Mouse (Mus musculus): Measurements from ENCODE around the gene Map7d1. TPM values are rescaled to one million over a fixed set of nuclear protein-coding genes. Genes with fewer than 3 reads are reported as not detected.

Gene Map7d1
- polyA plus RNA-seq, 1 experiment from 2014 or later, result 54.6 TPM

- DNase-seq (ENCODE audit: low spot score) (no peak), ATAC-seq (ENCODE audit: low FRiP score) (no peak)
- no peak overlapping the region for H3K4me3 ChIP-seq (ENCODE audit: low read depth, low read length)
- H3K9me3 ChIP-seq (ENCODE audit: control insufficient read depth, low read length), result no peaks in the 10 kb centered on the region
- H3K4me1 ChIP-seq (replicated peaks; ENCODE audit: control insufficient read depth, insufficient read depth, low read length), result no peaks in the 10 kb centered on the region
- no peak overlapping the region for H3K27ac ChIP-seq (ENCODE audit: low read depth, low read length)
- no peak overlapping the region for H3K4me2 ChIP-seq (replicated peaks; ENCODE audit: low read depth, low read length)
- no peaks in the 10 kb centered on the region for H3K36me3 ChIP-seq (ENCODE audit: control insufficient read depth, insufficient read depth, low read length)
- no peak overlapping the region for H3K9ac ChIP-seq (ENCODE audit: low read depth, low read length)
- 35% methylated on average over 13 of the region's 13 CpGs for WGBS
- peaks cover 24% of the 10 kb centered on the region for H3K27me3 ChIP-seq (ENCODE audit: control insufficient read depth, insufficient read depth, low read length)
These were observed 35.1 kb upstream of the Map7d1 start for GRCm38 (mm10) chr4:126291196-126291595.

GRCm38 (mm10) chr4:126290314-126290713 is 34.2 kb upstream of the Map7d1 start:
- Histone ChIP-seq H3K27me3 (ENCODE audit: control insufficient read depth, insufficient read depth, low read length) (peaks cover 26% of the 10 kb centered on the region), H3K4me1 (replicated peaks; ENCODE audit: control insufficient read depth, insufficient read depth, low read length) (no peaks in the 10 kb centered on the region), H3K36me3 (ENCODE audit: control insufficient read depth, insufficient read depth, low read length) (no peaks in the 10 kb centered on the region), H3K27ac (ENCODE audit: low read depth, low read length) (no peak overlapping the region), H3K9me3 (ENCODE audit: control insufficient read depth, low read length) (no peaks in the 10 kb centered on the region), H3K9ac (ENCODE audit: low read depth, low read length) (no peak overlapping the region), H3K4me2 (replicated peaks; ENCODE audit: low read depth, low read length) (no peak overlapping the region), H3K4me3 (ENCODE audit: low read depth, low read length) (no peak overlapping the region)
- no peak for DNase-seq (ENCODE audit: low spot score)
- no peak for ATAC-seq (ENCODE audit: low FRiP score)
- WGBS, result 82% methylated on average over 8 of the region's 8 CpGs

- H3K9ac ChIP-seq (ENCODE audit: low read depth, low read length), result no peak overlapping the region
These were observed 32.0 kb upstream of the Map7d1 start for GRCm38 (mm10) chr4:126288085-126288666.

GRCm38 (mm10) chr4:126287302-126287995 is 31.3 kb upstream of the Map7d1 start:
- peaks cover 28% of the 10 kb centered on the region for H3K27me3 ChIP-seq (ENCODE audit: control insufficient read depth, insufficient read depth, low read length)
- H3K9ac ChIP-seq (ENCODE audit: low read depth, low read length), result no peak overlapping the region
- WGBS, result 37% methylated on average over 11 of the region's 11 CpGs
- no peaks in the 10 kb centered on the region for H3K9me3 ChIP-seq (ENCODE audit: control insufficient read depth, low read length)
- no peaks in the 10 kb centered on the region for H3K4me1 ChIP-seq (replicated peaks; ENCODE audit: control insufficient read depth, insufficient read depth, low read length)
- H3K36me3 ChIP-seq (ENCODE audit: control insufficient read depth, insufficient read depth, low read length), result no peaks in the 10 kb centered on the region
- H3K27ac ChIP-seq (ENCODE audit: low read depth, low read length), result no peak overlapping the region
- H3K4me3 ChIP-seq (ENCODE audit: low read depth, low read length), result no peak overlapping the region; the same call in 1 of the 2 replicates
- DNase-seq (ENCODE audit: low spot score) (peak; percentile 24), ATAC-seq (ENCODE audit: low FRiP score) (no peak)
- H3K4me2 ChIP-seq (replicated peaks; ENCODE audit: low read depth, low read length), result no peak overlapping the region

More at GRCm38 (mm10) chr4:126288085-126288666, 32.0 kb upstream of the Map7d1 start:
- Histone ChIP-seq H3K4me3 (ENCODE audit: low read depth, low read length) (no peak overlapping the region), H3K27me3 (ENCODE audit: control insufficient read depth, insufficient read depth, low read length) (peaks cover 28% of the 10 kb centered on the region), H3K36me3 (ENCODE audit: control insufficient read depth, insufficient read depth, low read length) (no peaks in the 10 kb centered on the region), H3K27ac (ENCODE audit: low read depth, low read length) (no peak overlapping the region), H3K9me3 (ENCODE audit: control insufficient read depth, low read length) (no peaks in the 10 kb centered on the region), H3K4me2 (replicated peaks; ENCODE audit: low read depth, low read length) (no peak overlapping the region), H3K4me1 (replicated peaks; ENCODE audit: control insufficient read depth, insufficient read depth, low read length) (no peaks in the 10 kb centered on the region)
- 44% methylated on average over 17 of the region's 17 CpGs for WGBS
- no peak for ATAC-seq (ENCODE audit: low FRiP score)
- peak; percentile 35 for DNase-seq (ENCODE audit: low spot score)

GRCm38 (mm10) chr4:126286492-126286891 is 30.3 kb upstream of the Map7d1 start, which contains the start of gene Col8a2:
TSS of gene Col8a2 (plus strand) at chr4:126286793.
- Histone ChIP-seq H3K4me1 (replicated peaks; ENCODE audit: control insufficient read depth, insufficient read depth, low read length) (no peaks in the 10 kb centered on the region), H3K4me2 (replicated peaks; ENCODE audit: low read depth, low read length) (peak within 1 kb of the TSS; percentile 37), H3K9me3 (ENCODE audit: control insufficient read depth, low read length) (no peaks in the 10 kb centered on the region), H3K9ac (ENCODE audit: low read depth, low read length) (peak within 1 kb of the TSS; percentile 38; the same call in 1 of the 2 replicates), H3K27ac (ENCODE audit: low read depth, low read length) (no peak within 1 kb of the TSS), H3K4me3 (ENCODE audit: low read depth, low read length) (peak within 1 kb of the TSS; percentile 26), H3K36me3 (ENCODE audit: control insufficient read depth, insufficient read depth, low read length) (no peaks in the 10 kb centered on the region), H3K27me3 (ENCODE audit: control insufficient read depth, insufficient read depth, low read length) (peaks cover 28% of the 10 kb centered on the region)
- peak; percentile 44 for DNase-seq (ENCODE audit: low spot score)
- WGBS, result 3% methylated on average over 26 of the region's 42 CpGs
- no peak for ATAC-seq (ENCODE audit: low FRiP score)

GRCm38 (mm10) chr4:126283582-126283981 is 27.4 kb upstream of the Map7d1 start:
- Histone ChIP-seq H3K4me2 (replicated peaks; ENCODE audit: low read depth, low read length) (no peak overlapping the region), H3K9ac (ENCODE audit: low read depth, low read length) (no peak overlapping the region), H3K4me3 (ENCODE audit: low read depth, low read length) (no peak overlapping the region), H3K4me1 (replicated peaks; ENCODE audit: control insufficient read depth, insufficient read depth, low read length) (no peaks in the 10 kb centered on the region), H3K27ac (ENCODE audit: low read depth, low read length) (no peak overlapping the region), H3K36me3 (ENCODE audit: control insufficient read depth, insufficient read depth, low read length) (no peaks in the 10 kb centered on the region), H3K27me3 (ENCODE audit: control insufficient read depth, insufficient read depth, low read length) (peaks cover 28% of the 10 kb centered on the region), H3K9me3 (ENCODE audit: control insufficient read depth, low read length) (no peaks in the 10 kb centered on the region)
- DNase-seq (ENCODE audit: low spot score), result no peak
- ATAC-seq (ENCODE audit: low FRiP score), result no peak
- 89% methylated on average over 8 of the region's 8 CpGs for WGBS

GRCm38 (mm10) chr4:126281706-126282105 is 25.6 kb upstream of the Map7d1 start:
- Histone ChIP-seq H3K9me3 (ENCODE audit: control insufficient read depth, low read length) (no peaks in the 10 kb centered on the region), H3K9ac (ENCODE audit: low read depth, low read length) (no peak overlapping the region), H3K27ac (ENCODE audit: low read depth, low read length) (no peak overlapping the region), H3K27me3 (ENCODE audit: control insufficient read depth, insufficient read depth, low read length) (peaks cover 14% of the 10 kb centered on the region), H3K4me1 (replicated peaks; ENCODE audit: control insufficient read depth, insufficient read depth, low read length) (no peaks in the 10 kb centered on the region), H3K4me2 (replicated peaks; ENCODE audit: low read depth, low read length) (no peak overlapping the region), H3K4me3 (ENCODE audit: low read depth, low read length) (no peak overlapping the region), H3K36me3 (ENCODE audit: control insufficient read depth, insufficient read depth, low read length) (no peaks in the 10 kb centered on the region)
- ATAC-seq (ENCODE audit: low FRiP score), result no peak
- WGBS, result 62% methylated on average over 9 of the region's 9 CpGs
- no peak for DNase-seq (ENCODE audit: low spot score)

GRCm38 (mm10) chr4:126278961-126279360 is 22.8 kb upstream of the Map7d1 start:
- H3K9me3 ChIP-seq (ENCODE audit: control insufficient read depth, low read length), result no peaks in the 10 kb centered on the region
- 54% methylated on average over 9 of the region's 9 CpGs for WGBS
- H3K9ac ChIP-seq (ENCODE audit: low read depth, low read length), result no peak overlapping the region
- H3K4me3 ChIP-seq (ENCODE audit: low read depth, low read length), result no peak overlapping the region
- H3K27ac ChIP-seq (ENCODE audit: low read depth, low read length), result no peak overlapping the region
- DNase-seq (ENCODE audit: low spot score) (no peak), ATAC-seq (ENCODE audit: low FRiP score) (no peak)
- H3K4me1 ChIP-seq (replicated peaks; ENCODE audit: control insufficient read depth, insufficient read depth, low read length), result no peaks in the 10 kb centered on the region
- no peaks in the 10 kb centered on the region for H3K27me3 ChIP-seq (ENCODE audit: control insufficient read depth, insufficient read depth, low read length)
- H3K4me2 ChIP-seq (replicated peaks; ENCODE audit: low read depth, low read length), result no peak overlapping the region
- H3K36me3 ChIP-seq (ENCODE audit: control insufficient read depth, insufficient read depth, low read length), result no peaks in the 10 kb centered on the region

GRCm38 (mm10) chr4:126278565-126278915 is 22.4 kb upstream of the Map7d1 start:
- 23% methylated on average over 9 of the region's 9 CpGs for WGBS
- no peak overlapping the region for H3K4me3 ChIP-seq (ENCODE audit: low read depth, low read length)
- ATAC-seq (ENCODE audit: low FRiP score) (no peak), DNase-seq (ENCODE audit: low spot score) (peak; percentile 33)
- no peak overlapping the region for H3K9ac ChIP-seq (ENCODE audit: low read depth, low read length)
- no peaks in the 10 kb centered on the region for H3K27me3 ChIP-seq (ENCODE audit: control insufficient read depth, insufficient read depth, low read length)
- no peaks in the 10 kb centered on the region for H3K9me3 ChIP-seq (ENCODE audit: control insufficient read depth, low read length)
- H3K27ac ChIP-seq (ENCODE audit: low read depth, low read length), result no peak overlapping the region
- no peaks in the 10 kb centered on the region for H3K36me3 ChIP-seq (ENCODE audit: control insufficient read depth, insufficient read depth, low read length)
- no peak overlapping the region for H3K4me2 ChIP-seq (replicated peaks; ENCODE audit: low read depth, low read length)
- no peaks in the 10 kb centered on the region for H3K4me1 ChIP-seq (replicated peaks; ENCODE audit: control insufficient read depth, insufficient read depth, low read length)

Data from hindbrain, embryonic 11.5 days (tissue).